Mouse (Mus musculus) spleen, embryonic (tissue): Measurements from ENCODE around the gene Cldn6.

ENCODE experiments used
- CTCF ChIA-PET: fragments of 350-600 bp; sonication (Branson Sonifier 250); formaldehyde crosslinking; loops from one replicate; lab custom pipeline; 2022; lab: Charles Lee

The Cldn6 gene

GRCm38 (mm10) chr17:23717003-23717402, 38.0 kb downstream of the Cldn6 start:
- CTCF ChIA-PET = no interaction called here

GRCm38 (mm10) chr17:23719455-23719854, 40.4 kb downstream of the Cldn6 start:
- CTCF ChIA-PET = interaction anchor here (0.6 kb wide), 1 partner anchor 19 kb away, joined by 4 read pairs; no protein-coding TSS in a partner anchor

GRCm38 (mm10) chr17:23721886-23722285, 42.8 kb downstream of the Cldn6 start:
- CTCF ChIA-PET = interaction anchor here (0.6 kb wide), 1 partner anchor 27 kb away, joined by 3 read pairs; no protein-coding TSS in a partner anchor

- CTCF ChIA-PET = interaction anchor here (0.8 kb wide), 1 partner anchor 13 kb away, joined by 3 read pairs; no protein-coding TSS in a partner anchor
These were observed 43.5 kb downstream of the Cldn6 start, which contains the start of gene 1520401A03Rik for GRCm38 (mm10) chr17:23722376-23723125. TSS of gene 1520401A03Rik (minus strand) at chr17:23722783.

- CTCF ChIA-PET = interaction anchor here (0.6 kb wide), 1 partner anchor 159 kb away, joined by 3 read pairs; no protein-coding TSS in a partner anchor
These were observed 46.4 kb downstream of the Cldn6 start for GRCm38 (mm10) chr17:23725477-23725876.

GRCm38 (mm10) chr17:23725999-23726757, 47.1 kb downstream of the Cldn6 start, which contains the start of gene Pkmyt1:
TSS of gene Pkmyt1 (plus strand) at chr17:23726336.
- CTCF ChIA-PET = interaction anchor here (0.6 kb wide), 1 partner anchor 78 kb away, joined by 8 read pairs; no protein-coding TSS in a partner anchor

GRCm38 (mm10) chr17:23726758-23727142, 47.7 kb downstream of the Cldn6 start:
- CTCF ChIA-PET = interaction anchor here (0.6 kb wide), 1 partner anchor 77 kb away, joined by 8 read pairs; no protein-coding TSS in a partner anchor

- CTCF ChIA-PET = no interaction called here
These were observed 51.4 kb downstream of the Cldn6 start for GRCm38 (mm10) chr17:23730441-23730840.
